Mouse (Mus musculus): ENCODE measurements around the gene Tekt1. TPM values are rescaled to one million over a fixed set of nuclear protein-coding genes. Genes with fewer than 3 reads are reported as not detected.

Gene Tekt1
- polyA plus RNA-seq, 1 experiment from 2014 or later = 0.08 TPM

DNA sequence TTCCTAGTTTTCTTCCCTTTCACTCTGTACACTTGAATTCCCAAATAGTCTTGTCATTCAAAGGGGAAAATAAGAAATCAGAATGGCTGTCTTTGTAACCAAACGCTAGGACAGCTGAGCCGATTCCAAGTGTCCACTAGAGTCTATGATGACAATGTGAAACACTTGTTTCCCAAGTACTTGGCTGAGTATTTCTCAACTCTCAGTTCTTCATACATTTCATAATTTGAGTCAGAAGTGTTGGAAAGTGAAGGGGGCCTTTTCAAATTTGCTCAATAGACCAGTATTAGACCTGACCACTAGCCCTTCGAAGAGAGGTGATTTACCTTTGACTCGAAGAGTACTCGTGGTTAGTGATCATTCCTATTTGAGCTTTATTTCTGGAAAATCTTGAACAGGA lies 2.3 kb upstream of the Tekt1 start:
- H3K36me3 ChIP-seq (ENCODE audit: control insufficient read depth, insufficient read depth) = no peaks in the 10 kb centered on the region
- no peak overlapping the region for H3K4me2 ChIP-seq (replicated peaks; ENCODE audit: low read depth)
- no peak for ATAC-seq
- H3K9me3 ChIP-seq (ENCODE audit: control insufficient read depth) = no peaks in the 10 kb centered on the region
- WGBS = 93% methylated on average over 5 of the region's 5 CpGs
- no peak for TF ChIP-seq CTCF (IDR thresholded peaks at IDR 0.05; ENCODE audit: low read depth)
- no peak overlapping the region for H3K27ac ChIP-seq (ENCODE audit: low read depth, low read length)
- peaks cover 4% of the 10 kb centered on the region; the same call in 1 of the 2 replicates for H3K4me1 ChIP-seq (replicated peaks; ENCODE audit: control insufficient read depth, insufficient read depth, low read length)
- H3K4me3 ChIP-seq (ENCODE audit: low read depth, low read length) = no peak overlapping the region
- H3K27me3 ChIP-seq (replicated peaks; ENCODE audit: control insufficient read depth, insufficient read depth, low read length) = no peaks in the 10 kb centered on the region
- no peak overlapping the region for H3K9ac ChIP-seq (ENCODE audit: low read depth, low read length)

DNA sequence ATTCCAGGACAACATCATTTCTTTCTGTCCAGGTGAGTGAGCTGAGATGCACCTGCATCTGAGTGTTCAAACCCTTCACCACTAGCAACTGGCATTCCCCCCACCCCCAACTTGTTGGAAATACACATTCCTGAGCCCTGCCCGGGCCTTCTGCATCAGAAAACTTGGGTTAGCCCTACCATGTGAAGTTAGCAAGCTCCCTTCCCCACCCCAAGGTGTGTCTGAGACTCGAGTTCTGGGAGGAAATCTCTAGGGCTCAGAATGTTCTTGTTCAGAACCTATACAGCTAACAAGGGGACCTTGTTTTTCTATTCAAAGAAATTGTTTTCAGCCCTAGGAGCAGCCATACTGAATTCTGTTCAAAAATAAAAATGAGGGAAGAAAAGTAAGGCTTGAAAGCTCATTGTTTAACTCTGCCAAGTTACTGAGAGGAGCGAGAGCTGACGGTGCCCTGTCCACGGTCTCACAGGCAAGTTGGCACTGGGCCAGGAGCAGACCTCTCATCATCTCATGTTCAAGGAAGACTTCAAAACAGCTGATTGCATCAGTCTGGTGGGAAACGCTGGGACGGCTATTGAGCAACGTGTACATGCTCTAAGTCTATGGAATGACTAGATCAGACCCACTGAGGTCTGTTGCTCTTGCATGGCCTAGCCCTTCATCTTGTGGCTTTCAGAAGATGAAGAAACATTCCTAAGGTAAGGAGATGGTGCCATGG lies 1.4 kb upstream of the Tekt1 start:
- H3K27me3 ChIP-seq (replicated peaks; ENCODE audit: control insufficient read depth, insufficient read depth, low read length) = no peaks in the 10 kb centered on the region
- no peak overlapping the region for H3K4me3 ChIP-seq (ENCODE audit: low read depth, low read length)
- H3K27ac ChIP-seq (ENCODE audit: low read depth, low read length) = no peak overlapping the region
- TF ChIP-seq CTCF (IDR thresholded peaks at IDR 0.05; ENCODE audit: low read depth) = no peak
- WGBS = 57% methylated on average over 8 of the region's 8 CpGs
- no peak overlapping the region for H3K9ac ChIP-seq (ENCODE audit: low read depth, low read length)
- H3K9me3 ChIP-seq (ENCODE audit: control insufficient read depth) = no peaks in the 10 kb centered on the region
- peaks cover 4% of the 10 kb centered on the region; the same call in 1 of the 2 replicates for H3K4me1 ChIP-seq (replicated peaks; ENCODE audit: control insufficient read depth, insufficient read depth, low read length)
- no peaks in the 10 kb centered on the region for H3K36me3 ChIP-seq (ENCODE audit: control insufficient read depth, insufficient read depth)
- no peak overlapping the region for H3K4me2 ChIP-seq (replicated peaks; ENCODE audit: low read depth)
- no peak for ATAC-seq

DNA sequence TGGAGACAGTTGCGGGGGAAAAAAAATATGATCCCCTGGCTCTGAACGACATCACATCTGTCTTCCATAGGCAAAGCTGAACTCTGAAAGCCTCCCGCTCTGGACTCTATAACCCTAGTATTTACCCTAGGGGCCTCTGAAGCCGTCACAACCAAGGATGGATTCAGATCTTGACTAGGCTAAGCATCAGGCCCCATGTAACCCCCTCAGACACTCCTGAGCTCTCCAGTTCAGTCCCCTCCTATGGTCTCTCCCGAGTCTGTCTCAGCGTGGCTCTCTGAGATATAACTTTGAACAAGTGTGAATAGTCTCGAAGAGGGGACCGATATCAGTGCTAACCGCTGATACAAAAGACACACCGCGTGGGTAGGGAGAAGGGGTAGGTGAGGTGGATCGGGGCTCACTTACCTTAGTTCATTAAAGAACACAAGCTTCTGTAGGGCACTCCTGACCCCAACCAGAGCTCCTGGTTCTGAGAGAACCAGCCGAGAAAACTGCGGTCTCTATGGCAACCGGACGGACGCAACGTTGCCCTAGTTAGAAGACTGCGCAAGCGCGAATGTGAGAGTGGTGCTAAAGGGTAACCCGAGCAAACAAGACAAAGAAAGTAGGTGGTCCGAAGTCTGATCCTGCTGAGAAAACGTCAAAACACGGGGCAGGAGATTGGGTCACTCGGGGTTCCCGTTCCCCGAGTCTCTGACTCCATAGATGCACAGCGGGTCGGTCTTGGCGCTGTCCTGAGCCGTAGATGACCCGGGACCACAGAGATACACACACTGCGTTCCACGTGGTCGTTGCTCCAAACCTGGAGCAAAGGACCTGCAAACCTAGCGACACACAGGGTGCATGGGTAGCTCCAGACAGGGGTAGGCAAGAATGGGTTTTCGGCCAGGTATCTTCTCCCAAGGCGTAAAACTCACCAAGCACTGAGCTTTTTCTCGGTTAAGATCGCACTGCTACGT lies 576 bp downstream of the Tekt1 start:
- H3K9me3 ChIP-seq (ENCODE audit: control insufficient read depth) = no peaks in the 10 kb centered on the region
- H3K9ac ChIP-seq (ENCODE audit: low read depth, low read length) = peak overlapping the region; percentile 0; the same call in 1 of the 2 replicates
- TF ChIP-seq CTCF (IDR thresholded peaks at IDR 0.05; ENCODE audit: low read depth) = no peak
- no peaks in the 10 kb centered on the region for H3K36me3 ChIP-seq (ENCODE audit: control insufficient read depth, insufficient read depth)
- H3K27ac ChIP-seq (ENCODE audit: low read depth, low read length) = no peak overlapping the region
- H3K4me3 ChIP-seq (ENCODE audit: low read depth, low read length) = peak overlapping the region; percentile 29
- 9% methylated on average over 42 of the region's 42 CpGs for WGBS
- H3K4me2 ChIP-seq (replicated peaks; ENCODE audit: low read depth) = peak overlapping the region; percentile 67
- H3K27me3 ChIP-seq (replicated peaks; ENCODE audit: control insufficient read depth, insufficient read depth, low read length) = no peaks in the 10 kb centered on the region
- peaks cover 4% of the 10 kb centered on the region; the same call in 1 of the 2 replicates for H3K4me1 ChIP-seq (replicated peaks; ENCODE audit: control insufficient read depth, insufficient read depth, low read length)
- peak; percentile 73; the same call in 1 of the 2 replicates for ATAC-seq

DNA sequence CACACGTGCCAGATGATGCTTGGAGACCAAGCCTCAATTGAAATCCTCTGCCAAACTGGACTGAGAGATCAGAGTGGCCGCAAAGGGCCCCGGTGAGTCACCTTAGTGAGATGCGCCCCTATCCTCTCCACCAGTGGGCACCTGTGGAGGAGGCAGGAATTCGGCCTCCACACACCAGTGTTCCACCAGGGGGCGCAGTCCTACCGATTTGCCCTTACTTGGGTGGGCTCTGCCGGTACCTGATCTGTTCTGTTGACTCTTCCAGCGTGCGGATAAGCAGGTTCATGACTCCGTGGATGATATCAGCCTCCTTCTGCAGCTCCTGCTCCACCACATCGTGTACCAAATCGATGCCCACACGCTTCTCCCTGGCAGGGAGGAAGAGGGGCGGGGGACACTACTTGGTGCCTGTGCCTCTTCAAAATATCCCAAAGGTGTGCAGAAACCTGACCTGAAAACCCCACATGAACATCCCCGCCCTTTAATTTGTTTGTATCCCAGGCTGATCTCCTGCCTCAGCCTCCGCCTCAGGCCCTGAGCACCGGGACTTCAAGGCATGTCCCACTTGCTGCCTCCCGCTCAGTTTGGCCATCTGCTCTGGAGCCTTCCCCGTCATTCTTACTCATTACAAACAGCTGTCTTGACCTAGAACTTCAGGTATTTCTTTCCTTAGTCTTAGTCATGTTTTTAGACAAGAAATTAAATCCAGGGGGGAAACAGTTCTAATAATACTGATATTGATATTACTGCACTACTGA lies 7.1 kb downstream of the Tekt1 start:
- no peak overlapping the region for H3K9ac ChIP-seq (ENCODE audit: low read depth, low read length)
- H3K4me3 ChIP-seq (ENCODE audit: low read depth, low read length) = no peak overlapping the region
- H3K27me3 ChIP-seq (replicated peaks; ENCODE audit: control insufficient read depth, insufficient read depth, low read length) = no peaks in the 10 kb centered on the region
- no peaks in the 10 kb centered on the region for H3K4me1 ChIP-seq (replicated peaks; ENCODE audit: control insufficient read depth, insufficient read depth, low read length)
- H3K4me2 ChIP-seq (replicated peaks; ENCODE audit: low read depth) = peak overlapping the region; percentile 46; the same call in 1 of the 2 replicates
- no peak for ATAC-seq
- WGBS = 24% methylated on average over 20 of the region's 20 CpGs
- no peaks in the 10 kb centered on the region for H3K9me3 ChIP-seq (ENCODE audit: control insufficient read depth)
- H3K27ac ChIP-seq (ENCODE audit: low read depth, low read length) = no peak overlapping the region
- peak; percentile 95 for TF ChIP-seq CTCF (IDR thresholded peaks at IDR 0.05; ENCODE audit: low read depth)
- H3K36me3 ChIP-seq (ENCODE audit: control insufficient read depth, insufficient read depth) = no peaks in the 10 kb centered on the region

DNA sequence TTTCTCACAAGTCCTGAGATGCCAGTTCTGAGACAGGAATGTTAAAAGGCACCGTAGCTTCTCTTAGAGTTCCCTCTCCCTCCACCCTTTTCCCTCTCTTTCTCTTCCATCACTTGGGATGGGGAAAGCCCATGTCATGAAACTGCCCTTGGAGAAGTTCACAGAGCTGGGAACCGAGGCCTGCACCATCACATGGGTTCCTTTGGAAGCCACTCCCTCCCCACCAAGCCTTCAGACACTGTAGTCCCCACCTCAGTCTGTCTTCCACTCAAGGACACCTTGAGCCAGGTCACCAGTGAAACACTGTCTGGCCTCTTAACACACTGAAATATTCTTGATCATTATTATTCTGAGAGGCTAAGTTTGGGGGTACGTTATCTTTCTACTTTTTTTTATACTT lies 9.1 kb downstream of the Tekt1 start:
- no peak for TF ChIP-seq CTCF (IDR thresholded peaks at IDR 0.05; ENCODE audit: low read depth)
- Histone ChIP-seq H3K27ac (ENCODE audit: low read depth, low read length) (no peak overlapping the region), H3K36me3 (ENCODE audit: control insufficient read depth, insufficient read depth) (no peaks in the 10 kb centered on the region), H3K9ac (ENCODE audit: low read depth, low read length) (no peak overlapping the region), H3K4me3 (ENCODE audit: low read depth, low read length) (no peak overlapping the region), H3K27me3 (replicated peaks; ENCODE audit: control insufficient read depth, insufficient read depth, low read length) (no peaks in the 10 kb centered on the region), H3K4me2 (replicated peaks; ENCODE audit: low read depth) (no peak overlapping the region), H3K4me1 (replicated peaks; ENCODE audit: control insufficient read depth, insufficient read depth, low read length) (no peaks in the 10 kb centered on the region), H3K9me3 (ENCODE audit: control insufficient read depth) (no peaks in the 10 kb centered on the region)
- WGBS = 83% methylated on average over 3 of the region's 3 CpGs
- no peak for ATAC-seq

Measured in intestine, postnatal 0 days (tissue).